ENCODE assay signal across 8 mouse cellular contexts in genomic region chr14:21831830-21832403, GRCm38 (mm10). TPM values are rescaled to one million over a fixed set of nuclear protein-coding genes. Genes with fewer than 3 reads are reported as not detected.
DNase-seq lines count a peak whose midpoint lies in the region; ATAC-seq and TF ChIP-seq lines count a peak whose summit lies in the region.

No protein-coding gene starts in this region.

- under 1% methylated on average over 28 of the region's 28 CpGs for WGBS in neural tube, embryonic 14.5 days

- TF ChIP-seq EP300 in ES-Bruce4 (IDR thresholded peaks at IDR 0.05; ENCODE audit: insufficient read depth, low read depth, low read length): no peak

- no peaks in the 10 kb centered on the region for H3K27me3 ChIP-seq in ES-Bruce4 (ENCODE audit: control insufficient read depth, insufficient read depth, low read length, poor library complexity, severe bottlenecking)
- H3K27me3 ChIP-seq in neural tube, embryonic 14.5 days (ENCODE audit: control insufficient read depth, insufficient read depth, low read length): no peaks in the 10 kb centered on the region

- H3K4me1 ChIP-seq in ES-Bruce4 (ENCODE audit: control insufficient read depth, insufficient read depth, low read length): no peaks in the 10 kb centered on the region
- H3K4me1 ChIP-seq in neural tube, embryonic 14.5 days (ENCODE audit: control insufficient read depth, insufficient read depth, low read length): peaks cover 14% of the 10 kb centered on the region

- peak overlapping the region; percentile 75 for H3K4me2 ChIP-seq in neural tube, embryonic 14.5 days (ENCODE audit: low read depth, low read length)

- H3K9me3 ChIP-seq in ES-Bruce4 (replicated peaks; ENCODE audit: control insufficient read depth, insufficient read depth, low read length, poor library complexity, severe bottlenecking): no peaks in the 10 kb centered on the region
- H3K9me3 ChIP-seq in neural tube, embryonic 14.5 days (ENCODE audit: control insufficient read depth, low read length): no peaks in the 10 kb centered on the region

- H3K4me3 ChIP-seq in ES-Bruce4 (ENCODE audit: low read depth, low read length): peak overlapping the region; percentile 94
- H3K4me3 ChIP-seq in neural tube, embryonic 14.5 days (ENCODE audit: low read depth, low read length): peak overlapping the region; percentile 91

- peak; percentile 49 for ATAC-seq in granulocyte monocyte progenitor cell, adult 5-6 weeks (replicated peaks; ENCODE audit: poor library complexity, severe bottlenecking)
- ATAC-seq in neural tube, embryonic 14.5 days (ENCODE audit: low read depth): peak; percentile 10

- TF ChIP-seq CTCF in ES-Bruce4 (IDR thresholded peaks at IDR 0.05; ENCODE audit: low read depth, low read length): no peak

- peak; percentile 69 for DNase-seq in cerebellum, adult 9-10 months
- DNase-seq in cerebellum, adult 8-10 months: no peak
- DNase-seq in liver: peak; percentile 50
- DNase-seq in adrenal gland, adult (ENCODE audit: inconsistent age in 2 of 2, low spot score in 1 of 2): no peak
- DNase-seq in cerebellum, postnatal 25 days: no peak

- TF ChIP-seq POLR2A in ES-Bruce4 (IDR thresholded peaks at IDR 0.05; ENCODE audit: insufficient read depth, low read length): no peak

- H3K36me3 ChIP-seq in ES-Bruce4 (ENCODE audit: control insufficient read depth, insufficient read depth, low read length, poor library complexity, severe bottlenecking): peaks cover 30% of the 10 kb centered on the region
- no peaks in the 10 kb centered on the region; the same call in 1 of the 2 replicates for H3K36me3 ChIP-seq in neural tube, embryonic 14.5 days (ENCODE audit: control insufficient read depth, insufficient read depth, low read length)

- peak overlapping the region; percentile 45; the same call in 1 of the 2 replicates for H3K27ac ChIP-seq in ES-Bruce4 (ENCODE audit: insufficient read depth, low read length)
- H3K27ac ChIP-seq in neural tube, embryonic 14.5 days (ENCODE audit: low read depth, low read length): peak overlapping the region; percentile 92

- peak overlapping the region; percentile 81 for H3K9ac ChIP-seq in ES-Bruce4 (ENCODE audit: low read depth, poor library complexity, severe bottlenecking)
- H3K9ac ChIP-seq in neural tube, embryonic 14.5 days (replicated peaks; ENCODE audit: low read depth, low read length): peak overlapping the region; percentile 85

RNA-seq across cellular contexts. Expression of gene Vdac2, which starts 6.9 kb away (rescaled TPM):
- 358 and 367 TPM in 2 replicates for polyA plus RNA-seq in ES-Bruce4 (2011; ENCODE audit: insufficient read depth, insufficient read length, low read depth, missing spikeins)
- total RNA-seq in granulocyte monocyte progenitor cell, adult 5-6 weeks (2014; fragmentation: Nextera tagmentation): 212 and 291 TPM in 2 replicates
- total RNA-seq in granulocyte monocyte progenitor cell, adult 5-6 weeks (2017): 386 and 388 TPM in 2 replicates
- 319 and 325 TPM in 2 replicates for polyA plus RNA-seq in neural tube, embryonic 14.5 days (2014; fragmentation: Nextera tagmentation; extraction: Ambion mirVana)

RNA-seq across cellular contexts. Expression of gene Comtd1, which starts 16.9 kb away (rescaled TPM):
- 12.8 and 19.4 TPM in 2 replicates for polyA plus RNA-seq in ES-Bruce4 (2011; ENCODE audit: insufficient read depth, insufficient read length, low read depth, missing spikeins)
- 56.3 and 63.0 TPM in 2 replicates for total RNA-seq in granulocyte monocyte progenitor cell, adult 5-6 weeks (2014; fragmentation: Nextera tagmentation)
- 29.1 and 33.2 TPM in 2 replicates for total RNA-seq in granulocyte monocyte progenitor cell, adult 5-6 weeks (2017)
- 38.6 and 55.0 TPM in 2 replicates for polyA plus RNA-seq in neural tube, embryonic 14.5 days (2014; fragmentation: Nextera tagmentation; extraction: Ambion mirVana)

Comparison
In these comparisons a context has a peak if more than half of its experiments do, and no peak if none do; other contexts are left out.
1. DNase-seq: peak in cerebellum, adult 9-10 months (single experiment) and liver (single experiment); none in cerebellum, adult 8-10 months (single experiment), adrenal gland, adult (0 of 2) and cerebellum, postnatal 25 days (0 of 2).